Mouse (Mus musculus) forebrain, embryonic 10.5 days (tissue): ENCODE results near the gene Amph. TPM values are rescaled to one million over a fixed set of nuclear protein-coding genes. Genes with fewer than 3 reads are reported as not detected.
"Not testable (repeated sequence)": the region's sequence is repeated elsewhere in the genome, so short reads cannot be mapped to it uniquely, and the experiment has no call there.

Source experiments
- DNase-seq: peaks from one replicate; pipeline ENCODE4 v3.0.0-alpha.2; 2017; ENCODE audit warnings: low spot score; ENCODE audit errors: extremely low spot score
- H3K27ac ChIP-seq: fragments of 300-500 bp; sonication (generic); 2 replicates; pipeline ENCODE4 v1.5.1; 2016; ENCODE audit warnings: mild to moderate bottlenecking
- H3K27me3 ChIP-seq: fragments of 300-500 bp; sonication (generic); 2 replicates; pipeline ENCODE4 v1.6.1; 2016; ENCODE audit warnings: mild to moderate bottlenecking; ENCODE audit not compliant: poor library complexity, severe bottlenecking
- H3K36me3 ChIP-seq: fragments of 300-500 bp; sonication (generic); replicated peaks from 2 replicates; pipeline ENCODE4 v1.6.1; 2016; ENCODE audit warnings: mild to moderate bottlenecking, moderate library complexity
- H3K4me1 ChIP-seq: fragments of 300-500 bp; sonication (generic); 2 replicates; pipeline ENCODE4 v1.6.1; 2016
- H3K4me3 ChIP-seq: fragments of 300-500 bp; sonication (generic); 2 replicates; pipeline ENCODE4 v1.5.1; 2016; ENCODE audit warnings: mild to moderate bottlenecking, moderate library complexity
- H3K9me3 ChIP-seq: fragments of 300-500 bp; sonication (generic); 2 replicates; pipeline ENCODE4 v1.6.1; 2016; ENCODE audit warnings: mild to moderate bottlenecking, moderate library complexity
- WGBS: fragments of 180-500 bp; shearing (Covaris S2); methylation state at CpG from one replicate; pipeline ENCODE4 v1.1.7; 2016; 5-methylcytosine and 5-hydroxymethylcytosine counted together
- polyA plus RNA-seq: library from polyadenylated mRNA; unstranded; fragments of >200 nt; fragmentation: Nextera tagmentation; extraction: Ambion mirVana; gene quantifications from 2 replicates; pipeline ENCODE4 v1.2.1, GENCODE M21; 2016

Amph gene
- 3.7 TPM in 2 replicates for polyA plus RNA-seq

DNA sequence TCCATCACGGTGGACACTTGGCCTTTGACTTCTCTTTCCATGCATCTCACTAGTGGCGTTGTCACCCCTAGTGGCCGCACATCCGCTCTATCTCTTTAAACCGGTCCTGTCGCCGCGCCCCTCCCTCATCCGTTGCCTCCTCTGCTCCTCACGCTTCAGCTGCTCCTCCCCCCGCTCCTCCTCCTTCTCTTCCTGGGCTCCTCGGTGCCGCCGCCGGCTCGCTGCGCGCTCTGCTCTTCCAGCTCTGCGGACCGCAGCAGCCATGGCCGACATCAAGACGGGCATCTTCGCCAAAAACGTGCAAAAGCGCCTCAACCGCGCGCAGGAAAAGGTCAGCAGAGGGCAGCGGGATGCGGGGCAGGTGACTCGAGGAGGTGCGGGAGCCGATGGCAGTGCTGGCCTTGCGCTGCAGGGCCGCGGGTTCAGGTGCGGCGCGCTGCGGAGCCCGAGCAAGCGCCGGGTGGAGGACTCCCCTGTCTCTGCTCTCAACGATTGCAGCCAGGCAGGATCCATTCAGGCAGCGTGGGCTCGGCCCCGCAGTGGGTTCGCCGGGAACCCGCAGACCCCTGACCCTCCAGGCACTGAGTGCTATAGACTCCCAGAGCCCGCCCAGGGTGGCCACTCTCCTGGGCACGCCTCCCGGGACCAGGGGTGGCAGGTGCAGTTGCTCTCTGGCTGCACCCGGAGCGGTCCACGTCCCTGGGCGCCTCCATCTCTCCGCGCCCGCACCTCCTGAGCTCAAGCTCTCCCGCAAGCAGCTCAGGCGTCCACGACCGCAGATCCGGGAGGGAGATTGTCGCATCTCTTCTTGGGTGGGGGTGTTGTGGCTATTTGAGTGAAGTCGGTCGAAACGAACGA, at the start of gene Amph:
TSS of gene Amph (plus strand) at position 35 of the 858 bp plus-strand sequence.
- Histone ChIP-seq H3K36me3 (no peaks in the 10 kb centered on the region), H3K4me1 (peaks cover 24% of the 10 kb centered on the region), H3K27ac (peak within 1 kb of the TSS; percentile 83), H3K4me3 (peak within 1 kb of the TSS; percentile 82), H3K9me3 (no peaks in the 10 kb centered on the region), H3K27me3 (peaks cover 42% of the 10 kb centered on the region)
- DNase-seq: peak; percentile 78
- under 1% methylated on average over 70 of the region's 70 CpGs for WGBS

DNA sequence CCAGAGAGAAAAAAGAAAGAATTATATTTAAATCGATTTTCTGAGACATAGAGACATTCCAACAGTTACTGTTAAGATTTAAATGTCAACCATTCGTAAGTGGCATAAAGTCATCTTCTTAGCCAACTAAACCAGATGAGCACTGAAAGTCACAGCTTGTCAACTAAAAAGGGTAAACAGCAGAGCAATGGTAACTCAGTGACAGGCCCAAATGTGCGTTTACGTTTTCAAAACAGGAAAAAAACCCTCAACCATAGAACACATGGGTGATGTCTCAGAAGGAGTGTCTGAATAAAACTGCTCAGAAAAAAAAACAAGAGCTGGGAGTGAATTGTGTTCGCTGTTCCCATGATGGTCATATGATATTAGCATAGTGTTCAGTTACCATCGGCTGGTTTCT, 44.4 kb upstream of the Amph start:
- Histone ChIP-seq H3K27ac (no peak overlapping the region), H3K4me3 (no peak overlapping the region), H3K36me3 (no peaks in the 10 kb centered on the region), H3K27me3 (no peaks in the 10 kb centered on the region), H3K9me3 (no peaks in the 10 kb centered on the region; the same call in 1 of the 2 replicates), H3K4me1 (no peaks in the 10 kb centered on the region)
- DNase-seq: no peak
- 92% methylated on average over 6 of the region's 6 CpGs for WGBS

DNA sequence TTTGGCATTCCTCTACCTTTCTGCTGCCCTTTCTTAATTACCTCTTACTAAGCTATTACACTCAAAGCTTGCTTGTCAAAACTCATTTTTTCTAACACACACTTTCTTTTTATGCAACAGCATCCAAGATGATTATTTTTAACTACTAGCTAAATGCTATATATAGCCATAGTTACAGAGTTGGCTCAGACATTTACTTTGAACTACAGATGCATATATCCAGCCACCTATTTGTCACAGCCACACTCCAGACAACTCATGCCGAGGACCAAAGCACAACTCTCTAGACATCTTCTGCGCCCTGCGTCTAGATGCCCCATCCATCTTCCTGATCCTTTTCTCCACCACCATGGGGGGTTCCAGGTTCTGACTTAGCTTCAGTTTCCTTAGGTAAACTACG, 33.2 kb upstream of the Amph start:
- Histone ChIP-seq H3K4me3 (no peak overlapping the region), H3K9me3 (no peaks in the 10 kb centered on the region), H3K27ac (no peak overlapping the region), H3K4me1 (no peaks in the 10 kb centered on the region), H3K36me3 (no peaks in the 10 kb centered on the region), H3K27me3 (no peaks in the 10 kb centered on the region)
- 86% methylated on average over 4 of the region's 4 CpGs for WGBS
- no peak for DNase-seq

- not testable (repeated sequence) for H3K36me3 ChIP-seq, H3K9me3 ChIP-seq, DNase-seq, H3K27ac ChIP-seq, H3K4me3 ChIP-seq, H3K4me1 ChIP-seq, H3K27me3 ChIP-seq
- WGBS: 93% methylated on average over 1 of the region's 2 CpGs
Observed at GRCm38 (mm10) chr13:18933191-18933590, 14.8 kb upstream of the Amph start.

DNA sequence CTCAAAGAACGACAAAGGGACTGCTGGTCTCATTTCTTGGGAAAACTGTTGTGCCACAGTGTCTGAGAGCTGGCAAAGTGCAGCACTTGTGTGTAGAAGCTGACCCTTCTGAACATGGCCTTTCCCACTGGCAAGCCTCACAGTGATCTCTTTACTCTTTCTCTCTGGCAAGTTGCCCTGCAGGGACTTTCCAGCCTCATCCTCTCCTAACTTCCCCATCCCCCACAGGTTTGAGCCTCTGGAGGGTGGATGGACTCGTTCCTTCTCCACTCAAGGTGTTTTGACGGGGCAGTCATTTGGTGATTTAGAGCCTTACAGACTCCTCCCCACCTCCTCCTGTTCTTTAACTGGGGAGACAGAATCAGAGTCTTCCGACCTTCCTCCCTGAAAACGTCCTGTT, 319 bp upstream of the Amph start:
- H3K36me3 ChIP-seq: no peaks in the 10 kb centered on the region
- peaks cover 22% of the 10 kb centered on the region for H3K4me1 ChIP-seq
- H3K27me3 ChIP-seq: peaks cover 42% of the 10 kb centered on the region
- no peak overlapping the region for H3K27ac ChIP-seq
- H3K4me3 ChIP-seq: peak overlapping the region; percentile 82
- no peak for DNase-seq
- WGBS: 18% methylated on average over 5 of the region's 5 CpGs
- no peaks in the 10 kb centered on the region for H3K9me3 ChIP-seq

GRCm38 (mm10) chr13:18949029-18949350, 985 bp downstream of the Amph start:
- Histone ChIP-seq H3K4me1 (peaks cover 28% of the 10 kb centered on the region), H3K36me3 (no peaks in the 10 kb centered on the region), H3K27me3 (peaks cover 42% of the 10 kb centered on the region), H3K4me3 (peak overlapping the region; percentile 82), H3K9me3 (no peaks in the 10 kb centered on the region), H3K27ac (peak overlapping the region; percentile 83; the same call in 1 of the 2 replicates)
- WGBS: 15% methylated on average over 5 of the region's 5 CpGs
- DNase-seq: no peak

GRCm38 (mm10) chr13:18949626-18950200, 1.7 kb downstream of the Amph start:
- DNase-seq: no peak
- 77% methylated on average over 11 of the region's 11 CpGs for WGBS
- Histone ChIP-seq H3K4me3 (no peak overlapping the region; the same call in 1 of the 2 replicates), H3K27me3 (peaks cover 42% of the 10 kb centered on the region), H3K9me3 (no peaks in the 10 kb centered on the region), H3K4me1 (peaks cover 28% of the 10 kb centered on the region), H3K36me3 (no peaks in the 10 kb centered on the region), H3K27ac (no peak overlapping the region)

GRCm38 (mm10) chr13:18953575-18953974, 5.6 kb downstream of the Amph start:
- H3K27ac ChIP-seq: no peak overlapping the region
- H3K36me3 ChIP-seq: no peaks in the 10 kb centered on the region
- peaks cover 18% of the 10 kb centered on the region for H3K4me1 ChIP-seq
- WGBS: 86% methylated on average over 4 of the region's 4 CpGs
- H3K27me3 ChIP-seq: peaks cover 24% of the 10 kb centered on the region
- DNase-seq: no peak
- no peak overlapping the region for H3K4me3 ChIP-seq
- no peaks in the 10 kb centered on the region for H3K9me3 ChIP-seq

GRCm38 (mm10) chr13:18956065-18956913, 8.3 kb downstream of the Amph start:
- Histone ChIP-seq H3K4me3 (no peak overlapping the region), H3K36me3 (no peaks in the 10 kb centered on the region), H3K27ac (no peak overlapping the region), H3K27me3 (no peaks in the 10 kb centered on the region), H3K4me1 (peaks cover 7% of the 10 kb centered on the region), H3K9me3 (no peaks in the 10 kb centered on the region)
- 88% methylated on average over 11 of the region's 11 CpGs for WGBS
- no peak for DNase-seq

DNA sequence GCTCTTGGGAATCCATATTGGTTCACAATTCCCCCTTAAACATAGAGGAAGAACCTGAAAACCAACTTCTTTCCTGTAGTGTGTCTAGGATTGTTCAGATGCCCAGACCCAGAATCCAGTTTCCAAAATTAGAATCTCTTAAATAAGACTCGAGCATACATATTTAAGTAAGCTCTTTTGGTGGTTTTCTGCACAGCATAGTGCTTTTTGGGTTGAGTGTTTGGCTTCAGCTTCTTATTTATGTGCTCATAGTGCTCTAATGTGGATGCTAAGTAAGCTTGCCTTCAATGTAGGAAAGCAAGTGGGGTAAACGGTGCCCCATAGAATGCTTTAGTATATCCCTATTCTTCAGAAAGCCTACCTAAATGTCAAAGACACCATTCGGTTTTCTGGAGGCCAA, 9.0 kb downstream of the Amph start:
- no peaks in the 10 kb centered on the region for H3K9me3 ChIP-seq
- no peak overlapping the region for H3K4me3 ChIP-seq
- 89% methylated on average over 3 of the region's 3 CpGs for WGBS
- DNase-seq: no peak
- no peaks in the 10 kb centered on the region for H3K27me3 ChIP-seq
- no peaks in the 10 kb centered on the region for H3K36me3 ChIP-seq
- peaks cover 7% of the 10 kb centered on the region for H3K4me1 ChIP-seq
- no peak overlapping the region for H3K27ac ChIP-seq

GRCm38 (mm10) chr13:18972571-18972970, 24.6 kb downstream of the Amph start:
- DNase-seq: no peak
- H3K9me3 ChIP-seq: no peaks in the 10 kb centered on the region
- H3K36me3 ChIP-seq: no peaks in the 10 kb centered on the region
- WGBS: 91% methylated on average over 3 of the region's 3 CpGs
- H3K27me3 ChIP-seq: no peaks in the 10 kb centered on the region
- H3K4me1 ChIP-seq: no peaks in the 10 kb centered on the region
- no peak overlapping the region for H3K4me3 ChIP-seq
- no peak overlapping the region for H3K27ac ChIP-seq

- Histone ChIP-seq H3K4me1 (no peaks in the 10 kb centered on the region), H3K4me3 (no peak overlapping the region), H3K9me3 (no peaks in the 10 kb centered on the region), H3K27me3 (no peaks in the 10 kb centered on the region), H3K36me3 (no peaks in the 10 kb centered on the region), H3K27ac (no peak overlapping the region)
- no peak for DNase-seq
- WGBS: 94% methylated on average over 5 of the region's 5 CpGs
Observed at GRCm38 (mm10) chr13:18974351-18974750, 26.3 kb downstream of the Amph start.

DNA sequence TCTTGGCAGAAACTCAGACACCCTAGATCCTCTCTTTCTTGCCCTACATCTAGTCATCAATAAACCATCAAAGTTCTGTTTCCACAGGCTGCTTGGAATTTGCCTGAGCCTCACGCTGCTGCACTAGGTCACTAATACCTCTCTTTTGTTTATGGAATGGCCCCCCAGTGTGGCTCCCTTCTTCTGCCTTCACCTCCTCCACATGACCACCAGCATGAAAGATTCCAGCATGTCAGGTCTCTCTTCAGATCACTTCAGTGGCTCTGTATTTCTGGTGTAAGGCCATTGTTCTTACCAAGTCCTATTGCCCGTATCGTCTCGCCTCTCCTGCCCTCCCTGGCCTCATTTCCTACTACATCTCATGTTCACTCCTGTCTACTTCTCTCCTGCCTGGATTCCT, 39.3 kb downstream of the Amph start:
- H3K4me1 ChIP-seq: peaks cover 20% of the 10 kb centered on the region
- no peaks in the 10 kb centered on the region for H3K9me3 ChIP-seq
- no peaks in the 10 kb centered on the region for H3K36me3 ChIP-seq
- H3K27ac ChIP-seq: no peak overlapping the region
- no peak overlapping the region for H3K4me3 ChIP-seq
- H3K27me3 ChIP-seq: no peaks in the 10 kb centered on the region
- no peak for DNase-seq
- 47% methylated on average over 4 of the region's 4 CpGs for WGBS
